Mouse (Mus musculus): Measurements from ENCODE around the gene Fpgs. TPM values are rescaled to one million over a fixed set of nuclear protein-coding genes. Genes with fewer than 3 reads are reported as not detected.
A peak's percentile ranks its signal among the peaks of the same experiment; 100 is the strongest.

Gene Fpgs
- polyA plus RNA-seq, 1 experiment from 2014 or later, result 14.5 TPM

- H3K27ac ChIP-seq (ENCODE audit: low read depth, low read length), result no peak overlapping the region
- no peaks in the 10 kb centered on the region for H3K9me3 ChIP-seq (replicated peaks; ENCODE audit: control insufficient read depth, low read length)
- no peak for ATAC-seq (replicated peaks; ENCODE audit: insufficient number of reproducible peaks, low FRiP score, low TSS enrichment)
- H3K4me2 ChIP-seq, result no peak overlapping the region
- peaks cover 21% of the 10 kb centered on the region for H3K36me3 ChIP-seq (ENCODE audit: control insufficient read depth, insufficient read depth, low read length)
- H3K4me1 ChIP-seq (ENCODE audit: control insufficient read depth, insufficient read depth, low read length), result no peaks in the 10 kb centered on the region
- H3K4me3 ChIP-seq (ENCODE audit: low read depth, low read length), result no peak overlapping the region
- H3K27me3 ChIP-seq (ENCODE audit: control insufficient read depth, insufficient read depth, low read length), result no peaks in the 10 kb centered on the region
- 83% methylated on average over 14 of the region's 14 CpGs for WGBS (ENCODE audit: insufficient replicate concordance)
- H3K9ac ChIP-seq (ENCODE audit: low read depth, low read length), result no peak overlapping the region
These were observed 2.8 kb downstream of the Fpgs start for GRCm38 (mm10) chr2:32700966-32701743.

- Histone ChIP-seq H3K36me3 (ENCODE audit: control insufficient read depth, insufficient read depth, low read length) (peaks cover 10% of the 10 kb centered on the region), H3K9me3 (replicated peaks; ENCODE audit: control insufficient read depth, low read length) (no peaks in the 10 kb centered on the region), H3K27me3 (ENCODE audit: control insufficient read depth, insufficient read depth, low read length) (no peaks in the 10 kb centered on the region), H3K9ac (ENCODE audit: low read depth, low read length) (no peak overlapping the region), H3K4me2 (no peak overlapping the region), H3K27ac (ENCODE audit: low read depth, low read length) (no peak overlapping the region), H3K4me1 (ENCODE audit: control insufficient read depth, insufficient read depth, low read length) (no peaks in the 10 kb centered on the region), H3K4me3 (ENCODE audit: low read depth, low read length) (no peak overlapping the region)
- ATAC-seq (replicated peaks; ENCODE audit: insufficient number of reproducible peaks, low FRiP score, low TSS enrichment), result no peak
- WGBS (ENCODE audit: insufficient replicate concordance), result 73% methylated on average over 6 of the region's 6 CpGs
These were observed 4.3 kb downstream of the Fpgs start for GRCm38 (mm10) chr2:32699680-32700079.

GRCm38 (mm10) chr2:32694691-32695090, 9.3 kb downstream of the Fpgs start:
- Histone ChIP-seq H3K4me2 (peak overlapping the region; percentile 96), H3K9me3 (replicated peaks; ENCODE audit: control insufficient read depth, low read length) (no peaks in the 10 kb centered on the region), H3K9ac (ENCODE audit: low read depth, low read length) (peak overlapping the region; percentile 91), H3K27me3 (ENCODE audit: control insufficient read depth, insufficient read depth, low read length) (no peaks in the 10 kb centered on the region), H3K27ac (ENCODE audit: low read depth, low read length) (no peak overlapping the region), H3K4me3 (ENCODE audit: low read depth, low read length) (peak overlapping the region; percentile 86), H3K36me3 (ENCODE audit: control insufficient read depth, insufficient read depth, low read length) (no peaks in the 10 kb centered on the region), H3K4me1 (ENCODE audit: control insufficient read depth, insufficient read depth, low read length) (peaks cover 11% of the 10 kb centered on the region)
- WGBS (ENCODE audit: insufficient replicate concordance), result 82% methylated on average over 12 of the region's 12 CpGs
- no peak for ATAC-seq (replicated peaks; ENCODE audit: insufficient number of reproducible peaks, low FRiP score, low TSS enrichment)

- under 1% methylated on average over 51 of the region's 51 CpGs for WGBS (ENCODE audit: insufficient replicate concordance)
- H3K27me3 ChIP-seq (ENCODE audit: control insufficient read depth, insufficient read depth, low read length), result no peaks in the 10 kb centered on the region
- H3K4me1 ChIP-seq (ENCODE audit: control insufficient read depth, insufficient read depth, low read length), result peaks cover 11% of the 10 kb centered on the region
- H3K9me3 ChIP-seq (replicated peaks; ENCODE audit: control insufficient read depth, low read length), result no peaks in the 10 kb centered on the region
- peak; percentile 96 for ATAC-seq (replicated peaks; ENCODE audit: insufficient number of reproducible peaks, low FRiP score, low TSS enrichment)
- H3K27ac ChIP-seq (ENCODE audit: low read depth, low read length), result peak overlapping the region; percentile 79
- H3K9ac ChIP-seq (ENCODE audit: low read depth, low read length), result peak overlapping the region; percentile 91
- H3K4me3 ChIP-seq (ENCODE audit: low read depth, low read length), result peak overlapping the region; percentile 86
- no peaks in the 10 kb centered on the region for H3K36me3 ChIP-seq (ENCODE audit: control insufficient read depth, insufficient read depth, low read length)
- H3K4me2 ChIP-seq, result peak overlapping the region; percentile 96
These were observed 10.0 kb downstream of the Fpgs start for GRCm38 (mm10) chr2:32693823-32694411.

GRCm38 (mm10) chr2:32693282-32693681, 10.7 kb downstream of the Fpgs start:
- Histone ChIP-seq H3K27me3 (ENCODE audit: control insufficient read depth, insufficient read depth, low read length) (no peaks in the 10 kb centered on the region), H3K4me2 (peak overlapping the region; percentile 96), H3K4me3 (ENCODE audit: low read depth, low read length) (peak overlapping the region; percentile 86), H3K9ac (ENCODE audit: low read depth, low read length) (peak overlapping the region; percentile 91), H3K9me3 (replicated peaks; ENCODE audit: control insufficient read depth, low read length) (no peaks in the 10 kb centered on the region), H3K4me1 (ENCODE audit: control insufficient read depth, insufficient read depth, low read length) (peaks cover 11% of the 10 kb centered on the region), H3K36me3 (ENCODE audit: control insufficient read depth, insufficient read depth, low read length) (no peaks in the 10 kb centered on the region), H3K27ac (ENCODE audit: low read depth, low read length) (peak overlapping the region; percentile 79; the same call in 1 of the 2 replicates)
- WGBS (ENCODE audit: insufficient replicate concordance), result 21% methylated on average over 7 of the region's 7 CpGs
- ATAC-seq (replicated peaks; ENCODE audit: insufficient number of reproducible peaks, low FRiP score, low TSS enrichment), result no peak

- H3K9ac ChIP-seq (ENCODE audit: low read depth, low read length), result no peak overlapping the region; the same call in 1 of the 2 replicates
- H3K9me3 ChIP-seq (replicated peaks; ENCODE audit: control insufficient read depth, low read length), result no peaks in the 10 kb centered on the region
- peaks cover 3% of the 10 kb centered on the region; the same call in 1 of the 2 replicates for H3K36me3 ChIP-seq (ENCODE audit: control insufficient read depth, insufficient read depth, low read length)
- peak overlapping the region; percentile 96; the same call in 1 of the 2 replicates for H3K4me2 ChIP-seq
- WGBS (ENCODE audit: insufficient replicate concordance), result 95% methylated on average over 14 of the region's 14 CpGs
- no peak overlapping the region for H3K27ac ChIP-seq (ENCODE audit: low read depth, low read length)
- no peak for ATAC-seq (replicated peaks; ENCODE audit: insufficient number of reproducible peaks, low FRiP score, low TSS enrichment)
- no peaks in the 10 kb centered on the region for H3K27me3 ChIP-seq (ENCODE audit: control insufficient read depth, insufficient read depth, low read length)
- no peak overlapping the region for H3K4me3 ChIP-seq (ENCODE audit: low read depth, low read length)
- H3K4me1 ChIP-seq (ENCODE audit: control insufficient read depth, insufficient read depth, low read length), result peaks cover 11% of the 10 kb centered on the region
These were observed 11.4 kb downstream of the Fpgs start for GRCm38 (mm10) chr2:32692496-32692895.

GRCm38 (mm10) chr2:32691041-32691440, 12.9 kb downstream of the Fpgs start:
- WGBS (ENCODE audit: insufficient replicate concordance), result 89% methylated on average over 11 of the region's 11 CpGs
- Histone ChIP-seq H3K4me1 (ENCODE audit: control insufficient read depth, insufficient read depth, low read length) (peaks cover 11% of the 10 kb centered on the region), H3K27me3 (ENCODE audit: control insufficient read depth, insufficient read depth, low read length) (no peaks in the 10 kb centered on the region), H3K9ac (ENCODE audit: low read depth, low read length) (0 out of 2 replicates have a peak overlapping the region, but pooled peaks have one; percentile 34), H3K9me3 (replicated peaks; ENCODE audit: control insufficient read depth, low read length) (no peaks in the 10 kb centered on the region), H3K4me3 (ENCODE audit: low read depth, low read length) (no peak overlapping the region), H3K27ac (ENCODE audit: low read depth, low read length) (no peak overlapping the region), H3K4me2 (no peak overlapping the region; the same call in 1 of the 2 replicates), H3K36me3 (ENCODE audit: control insufficient read depth, insufficient read depth, low read length) (peaks cover 11% of the 10 kb centered on the region)
- ATAC-seq (replicated peaks; ENCODE audit: insufficient number of reproducible peaks, low FRiP score, low TSS enrichment), result no peak

- Histone ChIP-seq H3K9ac (ENCODE audit: low read depth, low read length) (no peak overlapping the region), H3K27ac (ENCODE audit: low read depth, low read length) (no peak overlapping the region)
These were observed 14.5 kb downstream of the Fpgs start for GRCm38 (mm10) chr2:32689420-32689819.

More at GRCm38 (mm10) chr2:32689420-32689819, 14.5 kb downstream of the Fpgs start:
- Histone ChIP-seq H3K4me3 (ENCODE audit: low read depth, low read length) (no peak overlapping the region), H3K4me2 (no peak overlapping the region), H3K9me3 (replicated peaks; ENCODE audit: control insufficient read depth, low read length) (no peaks in the 10 kb centered on the region), H3K27me3 (ENCODE audit: control insufficient read depth, insufficient read depth, low read length) (no peaks in the 10 kb centered on the region), H3K36me3 (ENCODE audit: control insufficient read depth, insufficient read depth, low read length) (peaks cover 20% of the 10 kb centered on the region), H3K4me1 (ENCODE audit: control insufficient read depth, insufficient read depth, low read length) (peaks cover 11% of the 10 kb centered on the region)
- 20% methylated on average over 5 of the region's 5 CpGs for WGBS (ENCODE audit: insufficient replicate concordance)
- no peak for ATAC-seq (replicated peaks; ENCODE audit: insufficient number of reproducible peaks, low FRiP score, low TSS enrichment)
